Mouse (Mus musculus) cerebellum, adult 2 months (tissue): ENCODE results near the gene Eef2k. TPM values are rescaled to one million over a fixed set of nuclear protein-coding genes. Genes with fewer than 3 reads are reported as not detected.
"Not testable (repeated sequence)": the region's sequence is repeated elsewhere in the genome, so short reads cannot be mapped to it uniquely, and the experiment has no call there.

Experiments
- DNase-seq, 2 experiments: peaks; one replicate each; pipeline ENCODE4 v3.0.0; 2021
- H3K27ac ChIP-seq: fragments of 200-500 bp; 2 replicates; pipeline ENCODE4 v1.5.1; 2012; ENCODE audit warnings: low read length, control low read depth, inconsistent platforms; ENCODE audit not compliant: insufficient read depth
- H3K27me3 ChIP-seq: fragments of 200-500 bp; 2 replicates; pipeline ENCODE4 v1.6.1; 2012; ENCODE audit warnings: inconsistent platforms, mild to moderate bottlenecking, low read length, moderate library complexity; ENCODE audit not compliant: control insufficient read depth, insufficient read depth
- H3K4me1 ChIP-seq: fragments of 200-500 bp; 2 replicates; pipeline ENCODE4 v1.6.1; 2011; ENCODE audit warnings: low read length; ENCODE audit not compliant: control insufficient read depth, insufficient read depth
- H3K4me3 ChIP-seq: fragments of 200-500 bp; replicated peaks from 2 replicates; pipeline ENCODE3; 2011; ENCODE audit warnings: mild to moderate bottlenecking, low read depth, low read length, control low read depth; ENCODE audit not compliant: insufficient read depth
- CTCF ChIP-seq: fragments of 200-500 bp; IDR thresholded peaks from 2 replicates; pipeline ENCODE4 v1.5.1; 2011; ENCODE audit warnings: low read depth, mild to moderate bottlenecking, control low read depth, low read length, moderate library complexity, borderline replicate concordance; ENCODE audit not compliant: insufficient read depth
- POLR2A ChIP-seq: fragments of 200-500 bp; IDR thresholded peaks from 2 replicates; pipeline ENCODE4 v1.6.1; 2011; ENCODE audit warnings: low read length, control low read depth, borderline replicate concordance; ENCODE audit not compliant: insufficient read depth
- WGBS: fragments of 180-500 bp; shearing (Covaris S2); methylation state at CpG from one replicate; pipeline ENCODE4 v1.1.7; 2018; 5-methylcytosine and 5-hydroxymethylcytosine counted together
- polyA plus RNA-seq: library from polyadenylated mRNA; depleted of rRNA; stranded (reverse); fragments of >200 nt; gene quantifications from 2 replicates; pipeline ENCODE4 v1.2.3, GENCODE M21; 2012

The Eef2k gene
- polyA plus RNA-seq, 1 experiment, result 32.0 TPM

- Histone ChIP-seq H3K27ac (no peak overlapping the region), H3K27me3 (no peaks in the 10 kb centered on the region), H3K4me3 (no peak overlapping the region), H3K4me1 (peaks cover 7% of the 10 kb centered on the region; the same call in 1 of the 2 replicates)
- TF ChIP-seq POLR2A (no peak), CTCF (no peak)
- WGBS, result 70% methylated on average over 5 of the region's 5 CpGs
- DNase-seq, result no peak
Measured at GRCm38 (mm10) chr7:120893123-120893522, 50.5 kb downstream of the Eef2k start.

DNA sequence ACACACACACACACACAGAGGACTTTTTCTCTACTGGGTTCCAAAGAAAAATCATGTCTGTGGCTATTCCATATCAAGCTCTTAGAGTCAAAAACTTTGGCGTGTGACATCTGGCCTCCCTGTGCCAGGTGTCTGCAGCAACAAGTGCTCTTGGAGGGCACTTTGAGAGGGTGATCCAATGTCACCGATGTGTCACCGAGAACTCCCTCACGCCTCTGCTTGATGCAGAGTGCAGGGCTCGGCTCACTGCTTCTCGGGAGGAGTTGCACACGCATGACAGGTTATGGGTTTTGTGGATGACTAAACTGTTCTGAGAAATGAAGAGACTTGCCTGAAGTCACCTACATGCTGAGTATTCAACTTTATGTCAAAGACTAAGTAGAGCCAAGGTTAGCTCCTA is 54.4 kb downstream of the Eef2k start:
- Histone ChIP-seq H3K27ac (no peak overlapping the region), H3K4me1 (peaks cover 10% of the 10 kb centered on the region), H3K27me3 (no peaks in the 10 kb centered on the region), H3K4me3 (no peak overlapping the region)
- no peak for DNase-seq
- 62% methylated on average over 7 of the region's 7 CpGs for whole genome bisulfite sequencing
- TF ChIP-seq POLR2A (no peak), CTCF (no peak)

DNA sequence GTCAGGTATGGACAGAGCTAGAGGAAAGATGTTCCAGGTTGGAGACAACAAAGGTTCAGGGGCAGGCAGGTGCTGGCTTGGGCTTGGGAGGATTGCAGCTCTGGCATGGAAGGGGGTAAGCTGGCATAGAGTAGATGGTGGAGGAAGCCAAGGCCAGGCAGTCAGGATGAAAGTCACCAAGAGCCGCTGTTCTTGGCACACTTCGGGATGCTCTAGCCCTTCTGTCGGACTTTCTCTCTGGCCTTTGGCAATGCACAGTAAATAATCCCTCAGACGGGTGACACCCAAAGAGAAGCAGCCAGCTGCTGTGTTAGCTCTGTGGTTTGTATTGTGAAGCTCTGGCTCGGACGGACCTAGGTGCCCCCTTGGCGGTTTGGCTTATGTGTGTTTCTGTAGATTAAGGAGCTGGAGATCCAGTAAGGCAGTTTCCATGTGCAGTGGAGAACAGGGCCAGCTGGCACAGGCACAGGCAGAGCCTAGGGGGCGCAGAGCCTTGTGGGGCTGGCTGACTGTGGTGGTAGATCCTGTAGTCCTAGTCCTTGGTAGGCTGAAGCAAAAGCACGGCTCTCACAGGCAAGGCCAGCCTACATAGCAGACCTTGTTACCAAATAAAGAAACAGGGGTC is 55.2 kb downstream of the Eef2k start:
- WGBS, result 9% methylated on average over 9 of the region's 9 CpGs

DNA sequence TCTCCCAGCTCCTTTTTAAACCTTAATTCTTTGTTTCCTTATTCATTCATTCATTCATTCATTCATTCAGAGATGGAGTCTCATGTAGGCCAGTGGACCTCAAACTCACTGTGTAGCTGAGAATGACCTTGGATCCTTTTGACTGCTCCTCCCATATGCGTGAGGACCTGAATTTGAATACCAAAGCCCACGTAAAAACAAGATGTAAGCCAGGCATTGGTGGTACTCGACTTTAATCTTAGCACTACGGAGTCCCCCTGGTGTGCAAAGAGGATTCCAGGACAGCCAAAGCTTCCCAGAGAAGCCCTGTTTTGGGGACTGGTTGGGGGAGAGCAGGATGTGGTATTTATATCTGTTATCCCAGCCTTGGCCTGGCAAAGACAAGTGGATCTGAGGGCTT is 57.6 kb downstream of the Eef2k start:
- no peaks in the 10 kb centered on the region for H3K27me3 ChIP-seq
- no peak for DNase-seq
- TF ChIP-seq POLR2A, result no peak
- no peak for TF ChIP-seq CTCF
- H3K4me3 ChIP-seq, result no peak overlapping the region
- H3K4me1 ChIP-seq, result peaks cover 10% of the 10 kb centered on the region
- no peak overlapping the region for H3K27ac ChIP-seq
- 79% methylated on average over 4 of the region's 4 CpGs for WGBS

More for the DNA sequence above, 55.2 kb downstream of the Eef2k start:
- Histone ChIP-seq H3K4me3 (no peak overlapping the region), H3K27me3 (no peaks in the 10 kb centered on the region), H3K4me1 (peaks cover 10% of the 10 kb centered on the region), H3K27ac (peak overlapping the region; percentile 8)
- DNase-seq, result peak; percentile 57 to 77
- TF ChIP-seq POLR2A (no peak), CTCF (no peak)

- Histone ChIP-seq H3K27ac (no peak overlapping the region), H3K4me3 (no peak overlapping the region), H3K4me1 (peaks cover 10% of the 10 kb centered on the region), H3K27me3 (no peaks in the 10 kb centered on the region)
- 60% methylated on average over 8 of the region's 8 CpGs for WGBS
- TF ChIP-seq POLR2A (no peak), CTCF (no peak)
- no peak for DNase-seq
Measured at GRCm38 (mm10) chr7:120901701-120902100, 59.1 kb downstream of the Eef2k start.

GRCm38 (mm10) chr7:120902931-120903330 is 60.3 kb downstream of the Eef2k start:
- TF ChIP-seq CTCF (no peak), POLR2A (no peak)
- Histone ChIP-seq H3K27me3 (no peaks in the 10 kb centered on the region), H3K4me3 (no peak overlapping the region), H3K27ac (no peak overlapping the region), H3K4me1 (peaks cover 5% of the 10 kb centered on the region)
- WGBS, result 24% methylated on average over 3 of the region's 3 CpGs
- no peak for DNase-seq

GRCm38 (mm10) chr7:120910172-120910571 is 67.5 kb downstream of the Eef2k start:
- not testable (repeated sequence) for H3K27me3 ChIP-seq, H3K4me3 ChIP-seq, H3K27ac ChIP-seq, DNase-seq, H3K4me1 ChIP-seq
- whole genome bisulfite sequencing, result 63% methylated on average over 3 of the region's 3 CpGs

DNA sequence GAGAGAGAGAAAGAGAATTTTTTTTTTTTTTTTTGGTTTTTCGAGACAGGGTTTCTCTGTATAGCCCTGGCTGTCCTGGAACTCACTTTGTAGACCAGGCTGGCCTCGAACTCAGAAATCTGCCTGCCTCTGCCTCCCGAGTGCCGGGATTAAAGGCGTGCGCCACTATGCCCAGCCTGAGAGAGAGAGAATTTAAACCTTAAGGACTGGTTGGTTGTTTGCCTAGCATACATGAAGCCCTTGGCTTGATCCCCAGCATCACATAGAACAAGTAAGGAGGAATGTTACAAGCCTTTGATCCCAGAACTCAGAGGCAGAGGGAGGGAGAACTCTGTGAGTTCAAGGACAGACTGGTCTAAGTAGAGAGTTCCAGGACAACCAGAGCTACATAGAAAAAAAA is 68.6 kb downstream of the Eef2k start:
- not testable (repeated sequence) for DNase-seq, H3K4me1 ChIP-seq, H3K4me3 ChIP-seq, H3K27ac ChIP-seq, H3K27me3 ChIP-seq
- 89% methylated on average over 6 of the region's 6 CpGs for WGBS
